Mouse (Mus musculus): Measurements from ENCODE around the gene Nr4a1. TPM values are rescaled to one million over a fixed set of nuclear protein-coding genes. Genes with fewer than 3 reads are reported as not detected.

Gene Nr4a1
- polyA plus RNA-seq, 1 experiment from 2014 or later, result 7.5 TPM

- no peak for ATAC-seq (replicated peaks; ENCODE audit: insufficient number of reproducible peaks, low FRiP score, low TSS enrichment)
- WGBS (ENCODE audit: insufficient replicate concordance), result 62% methylated on average over 5 of the region's 5 CpGs
Observed at GRCm38 (mm10) chr15:101282471-101282870, 28.4 kb downstream of the Nr4a1 start.

DNA sequence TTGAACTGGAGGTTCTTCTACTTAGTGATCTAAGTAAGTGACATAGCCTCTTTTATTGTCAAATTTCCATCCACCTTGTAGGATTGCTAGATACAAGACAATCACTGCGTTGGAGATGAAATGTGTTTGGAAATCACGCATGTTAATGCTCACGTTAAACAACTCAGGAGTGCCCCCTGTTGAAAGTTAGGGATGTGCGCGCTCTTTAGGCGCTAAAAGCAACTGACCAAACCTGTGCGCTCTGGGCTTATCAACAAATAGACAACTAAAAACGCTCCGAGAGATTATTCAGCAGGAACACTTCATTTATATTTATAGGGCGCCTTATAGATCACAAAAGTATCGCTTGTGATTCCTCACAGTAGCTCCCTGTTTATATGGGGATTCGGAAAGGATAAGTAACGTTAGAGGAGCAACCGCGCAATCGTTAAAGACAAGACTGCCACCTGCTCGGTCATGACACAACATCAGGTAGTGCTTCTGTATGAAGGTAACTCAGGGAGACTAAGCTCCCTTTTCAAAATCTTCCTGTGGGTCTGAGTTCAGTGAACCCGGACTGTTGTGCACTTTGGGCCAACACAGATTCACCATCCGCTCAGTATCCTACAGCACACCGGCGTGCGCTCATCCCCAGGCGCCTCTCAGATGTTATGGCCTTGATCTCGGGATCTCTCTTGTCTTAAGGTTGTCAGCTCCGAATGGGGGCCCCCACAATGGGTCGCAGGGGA is 29.3 kb downstream of the Nr4a1 start:
- no peaks in the 10 kb centered on the region for H3K27me3 ChIP-seq (ENCODE audit: control insufficient read depth, insufficient read depth, low read length)
- peak; percentile 15; the same call in 1 of the 2 replicates for ATAC-seq (replicated peaks; ENCODE audit: insufficient number of reproducible peaks, low FRiP score, low TSS enrichment)
- H3K9ac ChIP-seq (ENCODE audit: low read depth, low read length), result peak overlapping the region; percentile 84
- peak overlapping the region; percentile 87 for H3K4me3 ChIP-seq (ENCODE audit: low read depth, low read length)
- H3K36me3 ChIP-seq (ENCODE audit: control insufficient read depth, insufficient read depth, low read length), result no peaks in the 10 kb centered on the region; the same call in 1 of the 2 replicates
- H3K4me2 ChIP-seq, result peak overlapping the region; percentile 98
- 3% methylated on average over 26 of the region's 26 CpGs for WGBS (ENCODE audit: insufficient replicate concordance)
- H3K4me1 ChIP-seq (ENCODE audit: control insufficient read depth, insufficient read depth, low read length), result peaks cover 20% of the 10 kb centered on the region
- no peaks in the 10 kb centered on the region for H3K9me3 ChIP-seq (replicated peaks; ENCODE audit: control insufficient read depth, low read length)
- H3K27ac ChIP-seq (ENCODE audit: low read depth, low read length), result peak overlapping the region; percentile 65

More at GRCm38 (mm10) chr15:101282471-101282870, 28.4 kb downstream of the Nr4a1 start:
- Histone ChIP-seq H3K27me3 (ENCODE audit: control insufficient read depth, insufficient read depth, low read length) (no peaks in the 10 kb centered on the region), H3K4me1 (ENCODE audit: control insufficient read depth, insufficient read depth, low read length) (peaks cover 21% of the 10 kb centered on the region), H3K9me3 (replicated peaks; ENCODE audit: control insufficient read depth, low read length) (no peaks in the 10 kb centered on the region), H3K4me2 (no peak overlapping the region), H3K36me3 (ENCODE audit: control insufficient read depth, insufficient read depth, low read length) (no peaks in the 10 kb centered on the region; the same call in 1 of the 2 replicates), H3K9ac (ENCODE audit: low read depth, low read length) (no peak overlapping the region), H3K27ac (ENCODE audit: low read depth, low read length) (no peak overlapping the region), H3K4me3 (ENCODE audit: low read depth, low read length) (no peak overlapping the region)

DNA sequence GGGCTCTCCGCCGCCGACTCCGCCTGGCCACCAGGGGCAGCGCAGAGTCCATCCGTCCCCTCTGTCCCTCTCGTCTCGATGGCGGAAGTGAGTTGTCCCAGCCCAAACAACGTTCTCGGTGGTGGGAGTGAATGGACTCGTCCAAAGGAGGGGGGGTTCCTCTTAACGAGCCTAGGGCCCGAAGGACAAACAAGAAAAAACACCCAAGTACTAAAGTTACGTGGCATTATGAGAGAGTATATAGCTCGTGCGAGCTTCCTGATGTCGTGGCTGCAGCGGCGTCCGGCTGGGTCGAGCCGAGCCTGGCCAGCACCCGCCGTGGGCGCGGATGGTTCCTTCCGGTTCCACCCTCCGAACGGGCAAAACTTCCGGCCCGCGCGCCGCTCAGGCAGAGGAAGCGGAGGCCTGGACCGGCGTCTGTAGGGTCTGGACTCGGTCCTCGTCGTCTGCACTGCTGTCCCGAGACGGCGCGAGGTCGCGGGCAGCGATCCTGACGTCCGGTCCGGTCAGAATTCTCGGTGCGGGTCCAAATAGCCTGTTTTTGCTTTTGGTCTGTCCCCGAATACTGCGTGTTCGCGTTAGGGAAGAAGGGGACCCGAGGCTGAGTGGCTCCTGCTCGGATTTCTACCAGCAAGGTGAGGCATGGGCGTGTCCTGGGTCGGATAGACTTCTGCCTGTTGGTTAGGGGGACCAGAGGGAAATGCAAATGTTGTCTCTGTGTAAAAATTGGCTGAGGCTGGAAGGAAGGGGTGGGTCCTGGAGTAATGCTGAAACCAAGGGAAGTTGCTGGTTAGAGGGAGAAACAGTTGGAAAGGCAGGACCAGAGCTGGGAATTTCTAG is 30.1 kb downstream of the Nr4a1 start, which contains the start of gene Atg101:
Atg101 (plus strand) TSS at position 362 of the 840 bp plus-strand sequence.
- peak within 1 kb of the TSS; percentile 78 for H3K27ac ChIP-seq (ENCODE audit: low read depth, low read length)
- under 1% methylated on average over 61 of the region's 61 CpGs for WGBS (ENCODE audit: insufficient replicate concordance)
- H3K4me2 ChIP-seq, result peak within 1 kb of the TSS; percentile 98
- peak; percentile 90 for ATAC-seq (replicated peaks; ENCODE audit: insufficient number of reproducible peaks, low FRiP score, low TSS enrichment)
- H3K27me3 ChIP-seq (ENCODE audit: control insufficient read depth, insufficient read depth, low read length), result no peaks in the 10 kb centered on the region
- H3K36me3 ChIP-seq (ENCODE audit: control insufficient read depth, insufficient read depth, low read length), result no peaks in the 10 kb centered on the region; the same call in 1 of the 2 replicates
- H3K4me1 ChIP-seq (ENCODE audit: control insufficient read depth, insufficient read depth, low read length), result peaks cover 12% of the 10 kb centered on the region
- no peaks in the 10 kb centered on the region for H3K9me3 ChIP-seq (replicated peaks; ENCODE audit: control insufficient read depth, low read length)
- H3K9ac ChIP-seq (ENCODE audit: low read depth, low read length), result peak within 1 kb of the TSS; percentile 84
- H3K4me3 ChIP-seq (ENCODE audit: low read depth, low read length), result peak within 1 kb of the TSS; percentile 87

DNA sequence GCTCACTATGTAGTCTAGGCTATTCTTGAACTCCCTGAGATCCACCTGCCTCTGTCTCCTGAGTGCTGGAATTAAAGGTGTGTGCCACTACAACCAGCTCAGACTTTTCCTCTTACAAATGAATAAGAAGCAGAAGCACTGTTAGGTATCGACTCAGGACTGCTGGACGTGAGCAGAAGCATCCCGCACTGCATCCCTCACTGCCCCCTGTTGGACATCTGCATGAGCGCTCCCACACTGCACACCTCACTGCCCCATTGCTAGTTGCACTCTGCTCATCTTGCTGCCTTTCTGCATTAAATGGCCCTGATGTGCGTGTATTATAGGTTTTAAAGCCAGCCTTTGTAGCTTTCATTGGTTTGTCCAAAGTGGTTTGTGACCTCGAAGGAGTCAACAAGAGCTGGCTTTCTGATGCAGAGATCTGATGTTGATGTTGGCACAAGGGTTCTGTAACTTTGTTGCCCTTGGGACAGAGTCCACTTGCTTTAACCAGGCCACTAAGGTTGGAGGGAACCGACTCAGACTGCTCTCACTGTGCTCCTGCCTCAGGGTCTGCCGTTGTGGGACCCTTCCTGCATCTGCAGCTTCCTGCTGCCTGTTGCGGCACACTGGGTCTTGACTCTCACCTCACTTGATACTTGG is 32.2 kb downstream of the Nr4a1 start:
- H3K4me3 ChIP-seq (ENCODE audit: low read depth, low read length), result no peak overlapping the region
- no peak overlapping the region for H3K27ac ChIP-seq (ENCODE audit: low read depth, low read length)
- H3K4me1 ChIP-seq (ENCODE audit: control insufficient read depth, insufficient read depth, low read length), result peaks cover 8% of the 10 kb centered on the region
- no peaks in the 10 kb centered on the region for H3K9me3 ChIP-seq (replicated peaks; ENCODE audit: control insufficient read depth, low read length)
- peaks cover 7% of the 10 kb centered on the region for H3K36me3 ChIP-seq (ENCODE audit: control insufficient read depth, insufficient read depth, low read length)
- 69% methylated on average over 9 of the region's 9 CpGs for WGBS (ENCODE audit: insufficient replicate concordance)
- H3K4me2 ChIP-seq, result no peak overlapping the region
- no peaks in the 10 kb centered on the region for H3K27me3 ChIP-seq (ENCODE audit: control insufficient read depth, insufficient read depth, low read length)
- no peak for ATAC-seq (replicated peaks; ENCODE audit: insufficient number of reproducible peaks, low FRiP score, low TSS enrichment)
- H3K9ac ChIP-seq (ENCODE audit: low read depth, low read length), result no peak overlapping the region

- Histone ChIP-seq H3K9ac (ENCODE audit: low read depth, low read length) (no peak overlapping the region), H3K4me2 (no peak overlapping the region), H3K36me3 (ENCODE audit: control insufficient read depth, insufficient read depth, low read length) (peaks cover 10% of the 10 kb centered on the region), H3K27me3 (ENCODE audit: control insufficient read depth, insufficient read depth, low read length) (no peaks in the 10 kb centered on the region), H3K27ac (ENCODE audit: low read depth, low read length) (no peak overlapping the region), H3K9me3 (replicated peaks; ENCODE audit: control insufficient read depth, low read length) (no peaks in the 10 kb centered on the region), H3K4me3 (ENCODE audit: low read depth, low read length) (no peak overlapping the region), H3K4me1 (ENCODE audit: control insufficient read depth, insufficient read depth, low read length) (peaks cover 8% of the 10 kb centered on the region)
- ATAC-seq (replicated peaks; ENCODE audit: insufficient number of reproducible peaks, low FRiP score, low TSS enrichment), result no peak
- 85% methylated on average over 6 of the region's 6 CpGs for WGBS (ENCODE audit: insufficient replicate concordance)
Observed at GRCm38 (mm10) chr15:101287361-101287760, 33.3 kb downstream of the Nr4a1 start.

DNA sequence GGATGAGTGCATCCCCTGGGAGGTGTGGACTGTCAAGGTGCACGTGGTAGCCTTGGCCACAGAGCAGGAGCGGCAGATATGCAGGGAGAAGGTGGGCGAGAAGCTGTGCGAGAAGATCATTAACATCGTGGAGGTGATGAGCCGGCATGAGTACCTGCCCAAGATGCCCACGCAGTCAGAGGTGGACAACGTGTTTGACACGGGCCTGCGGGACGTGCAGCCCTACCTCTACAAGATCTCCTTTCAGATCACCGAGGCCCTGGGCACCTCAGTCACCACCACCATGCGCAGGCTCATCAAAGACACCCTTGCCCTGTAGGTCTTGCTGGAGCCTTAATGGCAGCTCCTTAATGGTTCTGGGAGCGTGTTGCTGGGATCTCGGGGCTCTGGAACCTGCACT is 36.3 kb downstream of the Nr4a1 start:
- no peak overlapping the region for H3K27ac ChIP-seq (ENCODE audit: low read depth, low read length)
- peaks cover 10% of the 10 kb centered on the region for H3K36me3 ChIP-seq (ENCODE audit: control insufficient read depth, insufficient read depth, low read length)
- no peak overlapping the region for H3K9ac ChIP-seq (ENCODE audit: low read depth, low read length)
- WGBS (ENCODE audit: insufficient replicate concordance), result 93% methylated on average over 15 of the region's 15 CpGs
- no peaks in the 10 kb centered on the region for H3K9me3 ChIP-seq (replicated peaks; ENCODE audit: control insufficient read depth, low read length)
- H3K4me3 ChIP-seq (ENCODE audit: low read depth, low read length), result no peak overlapping the region
- no peaks in the 10 kb centered on the region for H3K27me3 ChIP-seq (ENCODE audit: control insufficient read depth, insufficient read depth, low read length)
- peaks cover 9% of the 10 kb centered on the region for H3K4me1 ChIP-seq (ENCODE audit: control insufficient read depth, insufficient read depth, low read length)
- ATAC-seq (replicated peaks; ENCODE audit: insufficient number of reproducible peaks, low FRiP score, low TSS enrichment), result no peak
- H3K4me2 ChIP-seq, result no peak overlapping the region

GRCm38 (mm10) chr15:101292012-101292411 is 37.9 kb downstream of the Nr4a1 start:
- Histone ChIP-seq H3K36me3 (ENCODE audit: control insufficient read depth, insufficient read depth, low read length) (peaks cover 10% of the 10 kb centered on the region), H3K4me3 (ENCODE audit: low read depth, low read length) (no peak overlapping the region), H3K4me2 (no peak overlapping the region), H3K4me1 (ENCODE audit: control insufficient read depth, insufficient read depth, low read length) (peaks cover 9% of the 10 kb centered on the region), H3K27me3 (ENCODE audit: control insufficient read depth, insufficient read depth, low read length) (no peaks in the 10 kb centered on the region), H3K9ac (ENCODE audit: low read depth, low read length) (no peak overlapping the region), H3K27ac (ENCODE audit: low read depth, low read length) (no peak overlapping the region), H3K9me3 (replicated peaks; ENCODE audit: control insufficient read depth, low read length) (no peaks in the 10 kb centered on the region)
- ATAC-seq (replicated peaks; ENCODE audit: insufficient number of reproducible peaks, low FRiP score, low TSS enrichment), result no peak
- 89% methylated on average over 3 of the region's 3 CpGs for WGBS (ENCODE audit: insufficient replicate concordance)

DNA sequence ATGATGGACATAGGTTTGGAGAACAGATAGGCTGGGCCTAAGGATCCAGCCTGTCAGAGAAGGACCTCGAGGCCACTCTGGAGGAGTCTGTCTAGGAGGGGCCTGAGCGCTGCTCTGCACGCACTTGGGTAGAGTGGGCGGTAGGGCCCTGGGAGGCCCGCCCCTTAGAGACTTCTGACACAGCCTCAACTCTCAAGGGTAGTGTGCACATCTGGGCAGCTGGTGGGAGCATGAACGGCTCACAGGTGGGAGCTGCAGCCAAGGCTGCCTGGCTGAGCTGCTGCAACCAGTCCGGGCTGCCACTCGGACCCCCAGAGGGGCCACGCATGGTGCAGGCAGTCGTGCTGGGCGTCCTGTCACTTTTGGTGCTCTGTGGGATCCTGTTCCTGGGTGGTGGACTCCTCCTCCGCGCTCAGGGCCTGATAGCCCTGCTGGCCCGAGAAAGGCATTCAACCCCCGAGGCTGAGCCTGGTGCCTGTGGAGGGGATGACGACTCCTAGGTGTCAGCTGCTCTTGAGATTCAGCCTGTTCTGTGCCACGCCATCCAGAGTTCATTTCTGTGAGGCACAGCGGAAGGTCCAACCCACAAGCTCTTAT is 39.1 kb downstream of the Nr4a1 start, which contains the start of gene 6030408B16Rik:
6030408B16Rik (plus strand) TSS at position 188 of the 597 bp plus-strand sequence.
- Histone ChIP-seq H3K4me1 (ENCODE audit: control insufficient read depth, insufficient read depth, low read length) (peaks cover 12% of the 10 kb centered on the region), H3K27ac (ENCODE audit: low read depth, low read length) (0 out of 2 replicates have a peak within 1 kb of the TSS, but pooled peaks have one; percentile 15), H3K9me3 (replicated peaks; ENCODE audit: control insufficient read depth, low read length) (no peaks in the 10 kb centered on the region), H3K4me3 (ENCODE audit: low read depth, low read length) (no peak within 1 kb of the TSS), H3K9ac (ENCODE audit: low read depth, low read length) (peak within 1 kb of the TSS; percentile 34; the same call in 1 of the 2 replicates), H3K27me3 (ENCODE audit: control insufficient read depth, insufficient read depth, low read length) (no peaks in the 10 kb centered on the region), H3K36me3 (ENCODE audit: control insufficient read depth, insufficient read depth, low read length) (peaks cover 10% of the 10 kb centered on the region), H3K4me2 (peak within 1 kb of the TSS; percentile 31)
- 36% methylated on average over 18 of the region's 18 CpGs for WGBS (ENCODE audit: insufficient replicate concordance)
- 0 out of 2 replicates have a peak, but pooled peaks have one; percentile 49 for ATAC-seq (replicated peaks; ENCODE audit: insufficient number of reproducible peaks, low FRiP score, low TSS enrichment)
